Mouse (Mus musculus) megakaryocyte, adult 5-6 weeks (primary cell): ENCODE data around the gene Hecw2. TPM values are rescaled to one million over a fixed set of nuclear protein-coding genes. Genes with fewer than 3 reads are reported as not detected.

Experiments used
- ATAC-seq: 2 replicates; pipeline ENCODE4 v1.8.0; 2016; ENCODE audit warnings: mild to moderate bottlenecking, inconsistent platforms; ENCODE audit not compliant: poor library complexity, severe bottlenecking
- total RNA-seq, 2 experiments: library from RNA; stranded (forward) in 1 of 2; stranded (reverse) in 1 of 2; fragments of 153-499, 151-499 nt in 1 of 2; fragments of 221-1000, 200-1000 nt in 1 of 2; gene quantifications; 2 replicates each; pipeline versions ENCODE4 v1.2.3 to v1.2.4; 2015 to 2017

The Hecw2 gene
- total RNA-seq, 2 experiments from 2014 or later = 0.13 to 0.26 TPM

DNA sequence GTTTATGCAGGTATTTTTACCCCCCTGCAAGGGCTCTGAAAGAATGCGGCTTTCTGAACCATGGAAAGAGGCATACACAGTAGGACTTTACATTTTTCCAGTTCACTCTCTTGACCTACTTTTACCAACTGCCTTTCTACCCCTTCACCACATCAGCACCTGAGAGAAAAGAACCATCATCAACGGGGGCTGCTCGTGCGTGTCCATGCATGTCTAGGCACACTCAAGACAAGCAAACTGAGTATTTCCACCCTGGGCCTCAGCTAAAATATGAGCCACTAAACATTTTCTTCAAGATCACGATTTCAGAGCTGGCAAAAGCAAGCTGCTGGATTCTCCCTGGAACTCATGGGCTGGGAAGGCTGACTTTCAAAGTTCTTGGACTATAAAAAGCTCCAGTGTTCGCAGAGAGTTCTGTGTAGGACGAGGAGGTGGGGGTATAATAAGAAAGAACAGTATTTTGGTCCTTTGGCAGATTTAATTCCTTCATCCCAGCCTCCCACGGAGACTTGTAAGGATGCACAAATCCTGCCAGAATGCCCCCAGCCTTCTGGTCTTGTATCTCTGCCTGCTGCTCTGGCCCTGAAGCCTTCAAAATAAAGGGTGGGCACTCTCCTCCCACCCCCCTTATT is 76.5 kb downstream of the Hecw2 start:
- no peak for ATAC-seq

GRCm38 (mm10) chr1:54110920-54111605 is 83.9 kb downstream of the Hecw2 start:
- ATAC-seq = no peak

DNA sequence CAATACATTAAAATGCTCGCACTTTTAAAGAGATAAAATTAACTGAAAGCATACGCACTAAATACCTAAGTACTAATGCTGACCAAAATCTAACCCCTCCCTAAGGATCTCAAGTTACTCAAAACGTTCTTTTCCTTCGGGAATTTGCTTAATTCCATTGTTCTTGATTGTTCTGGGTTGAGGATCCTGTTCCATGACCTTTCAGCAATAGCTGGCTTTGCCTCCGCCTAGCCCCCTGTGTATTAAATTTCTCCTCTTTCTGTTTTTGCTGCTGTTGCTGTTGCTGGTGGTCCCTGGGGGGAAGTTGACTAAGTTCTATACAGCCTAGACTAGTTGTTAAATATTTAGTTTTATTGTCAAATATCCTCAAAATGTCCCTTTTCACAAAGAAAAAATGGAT is 85.7 kb downstream of the Hecw2 start:
- ATAC-seq = no peak

- ATAC-seq = no peak
Measured at GRCm38 (mm10) chr1:54106756-54107155, 88.2 kb downstream of the Hecw2 start.

- ATAC-seq = no peak
Measured at GRCm38 (mm10) chr1:54079708-54080107, 115.3 kb downstream of the Hecw2 start.

DNA sequence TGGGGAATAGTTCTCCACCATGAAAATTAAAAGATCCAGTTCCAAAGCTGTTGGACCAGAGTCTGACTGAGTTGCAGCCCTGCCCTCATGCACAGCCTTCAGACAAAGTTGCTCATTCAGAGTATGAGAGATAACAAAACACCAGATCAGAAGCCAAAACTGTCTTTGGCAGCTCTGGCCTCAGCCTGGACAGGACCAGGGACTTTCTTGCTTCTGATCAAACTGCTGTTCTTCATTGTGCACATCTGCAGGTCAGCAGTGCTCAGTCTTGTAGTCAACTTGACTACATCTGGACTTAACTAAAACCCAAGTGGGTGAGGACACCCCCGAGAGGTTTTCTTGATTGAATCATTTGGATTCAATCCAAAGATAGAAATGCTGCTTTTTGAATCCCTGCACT is 120.5 kb downstream of the Hecw2 start:
- ATAC-seq = no peak

GRCm38 (mm10) chr1:54070121-54070520 is 124.8 kb downstream of the Hecw2 start:
- ATAC-seq = no peak

- no peak for ATAC-seq
Measured at GRCm38 (mm10) chr1:54068248-54068647, 126.7 kb downstream of the Hecw2 start.

- no peak for ATAC-seq
Measured at GRCm38 (mm10) chr1:54065434-54065833, 129.5 kb downstream of the Hecw2 start.

GRCm38 (mm10) chr1:54061078-54061477 is 133.9 kb downstream of the Hecw2 start:
- no peak for ATAC-seq

DNA sequence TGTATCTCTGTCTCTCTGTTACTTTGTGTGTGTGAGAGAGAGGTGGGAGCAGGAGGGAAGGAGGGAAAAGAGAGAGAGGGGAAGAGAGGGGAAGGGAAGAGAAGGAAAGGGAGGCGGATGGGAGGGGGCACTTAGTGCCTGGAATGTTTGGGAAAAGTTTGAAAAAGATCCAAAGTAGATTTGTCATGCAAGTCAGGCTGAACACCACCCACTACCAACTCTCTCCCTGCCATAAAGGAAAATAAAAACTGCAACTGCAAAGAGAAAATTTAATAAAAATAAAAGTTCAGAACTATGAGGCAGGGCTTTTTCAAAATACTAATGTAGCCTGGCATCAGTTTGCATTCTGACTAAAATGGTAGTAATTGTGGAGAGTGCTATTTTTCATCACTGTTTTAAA is 135.2 kb downstream of the Hecw2 start:
- no peak for ATAC-seq

DNA sequence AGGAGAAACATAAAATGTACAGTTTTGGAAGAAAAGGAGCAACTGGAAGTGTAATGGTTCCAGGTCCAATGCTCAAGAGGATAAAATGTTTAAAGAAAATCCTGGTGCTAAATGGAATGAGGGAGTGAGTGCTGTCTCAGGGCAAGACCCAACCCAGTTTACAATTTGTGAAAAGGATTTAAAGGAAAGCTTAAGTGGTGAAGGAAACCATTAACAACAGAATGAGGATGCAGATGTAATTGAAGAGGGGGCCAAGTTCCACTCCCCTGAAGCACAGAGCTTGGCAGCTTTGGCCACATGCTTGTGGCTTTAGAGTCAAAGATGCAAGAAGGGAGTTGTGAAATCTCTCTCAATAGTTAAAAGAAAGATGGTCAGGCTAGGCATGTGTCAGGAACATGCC is 142.2 kb downstream of the Hecw2 start:
- no peak for ATAC-seq

GRCm38 (mm10) chr1:54046923-54047322 is 148.0 kb downstream of the Hecw2 start:
- ATAC-seq = no peak

DNA sequence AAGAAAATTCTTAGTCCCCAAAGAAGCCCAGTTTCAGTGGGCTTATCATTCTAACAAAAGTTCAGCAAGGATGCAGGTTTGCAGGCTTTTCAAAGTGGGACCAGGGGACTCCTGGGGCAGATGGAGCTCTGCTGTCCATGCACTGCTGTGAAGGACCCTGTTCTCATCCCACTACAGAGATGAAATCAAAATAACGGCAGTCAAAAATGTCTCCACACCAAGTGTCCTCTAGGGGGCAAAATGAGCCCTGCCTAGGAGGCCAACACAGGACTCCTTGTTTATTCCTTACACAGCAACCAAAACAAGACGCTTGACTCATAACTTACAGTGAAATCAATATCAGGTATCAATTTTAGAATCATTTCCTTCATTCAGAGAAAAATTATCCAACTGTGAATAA is 155.9 kb downstream of the Hecw2 start:
- no peak for ATAC-seq

DNA sequence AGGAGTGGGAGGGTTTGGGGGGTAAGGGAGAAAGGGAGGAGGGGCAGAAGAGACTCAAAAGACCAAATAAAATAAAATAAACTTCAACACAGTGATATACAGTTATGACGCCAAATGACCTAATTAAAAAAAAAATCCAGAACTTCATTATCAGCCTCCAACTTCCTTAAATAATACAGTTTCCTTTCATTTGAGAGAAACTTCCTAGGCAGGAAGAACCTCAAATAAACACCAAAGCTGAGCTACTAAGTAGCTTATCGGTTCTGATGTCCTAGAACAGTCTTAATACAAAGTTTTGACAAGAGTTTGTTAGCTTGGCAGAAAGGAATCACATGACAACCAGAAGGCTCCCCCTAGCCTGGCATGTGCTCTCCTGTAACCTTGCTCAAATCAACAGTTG is 177.3 kb downstream of the Hecw2 start:
- ATAC-seq = no peak

DNA sequence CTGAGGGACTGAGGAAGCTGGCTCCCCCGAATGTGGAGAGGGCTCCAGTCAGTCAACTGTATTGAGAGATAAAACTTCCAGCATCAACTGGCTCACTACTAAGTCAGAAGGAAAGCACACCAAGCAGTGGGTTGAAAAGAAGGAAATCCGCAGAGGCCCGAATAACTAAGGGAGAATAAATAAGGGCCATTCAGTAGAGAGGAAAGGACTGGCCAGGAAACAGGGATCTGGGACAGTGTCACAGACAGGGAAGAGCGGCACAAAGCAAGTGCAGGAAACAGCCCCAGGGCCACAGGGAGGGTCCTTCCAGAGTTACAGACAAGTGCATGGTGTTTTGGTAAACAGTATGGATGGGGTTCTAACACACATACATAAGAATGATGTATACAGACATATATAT is 179.2 kb downstream of the Hecw2 start:
- ATAC-seq = no peak

DNA sequence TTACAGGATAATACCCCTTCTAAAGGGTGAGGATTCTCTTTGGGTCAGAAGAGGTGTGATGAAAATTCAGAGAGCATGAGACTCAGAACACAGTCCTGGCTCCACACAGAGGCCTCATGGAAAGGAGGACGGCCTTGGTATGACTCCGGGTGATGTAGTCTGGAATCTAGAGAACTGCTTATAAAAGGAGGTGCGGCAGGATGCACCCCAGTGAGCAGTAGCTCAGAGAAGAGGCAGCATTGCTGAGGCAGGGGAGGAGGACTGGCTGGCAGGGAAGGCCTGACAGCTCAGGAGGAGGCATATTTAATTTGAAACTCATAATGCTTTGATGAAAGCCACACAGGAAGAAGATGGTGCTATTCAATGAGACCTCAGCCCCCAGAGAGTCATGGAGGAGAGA is 182.6 kb downstream of the Hecw2 start:
- no peak for ATAC-seq

GRCm38 (mm10) chr1:54009418-54010064 is 185.4 kb downstream of the Hecw2 start:
- no peak for ATAC-seq

GRCm38 (mm10) chr1:54005860-54006386 is 189.0 kb downstream of the Hecw2 start:
- ATAC-seq = no peak

- ATAC-seq = no peak
Measured at GRCm38 (mm10) chr1:54003288-54003687, 191.7 kb downstream of the Hecw2 start.

DNA sequence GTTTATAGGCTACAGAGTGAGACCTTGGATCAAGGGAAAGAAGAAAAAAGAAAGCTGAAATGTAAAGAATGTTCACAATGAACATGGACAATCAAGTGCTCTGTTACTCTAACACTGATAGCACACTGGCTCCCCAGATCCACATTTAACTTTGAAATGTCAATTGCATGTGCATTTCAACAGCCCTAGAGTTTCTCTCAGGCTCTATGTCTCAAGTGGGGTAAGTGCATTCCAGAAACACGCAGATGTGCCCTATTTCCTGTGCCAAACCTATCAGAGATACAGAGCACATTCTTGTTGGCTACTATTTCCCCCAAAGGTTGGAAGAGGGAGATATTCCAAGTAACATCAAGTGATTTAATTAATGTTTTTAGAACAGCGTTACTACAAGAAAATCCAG is 192.9 kb downstream of the Hecw2 start:
- ATAC-seq = no peak

- ATAC-seq = no peak
Measured at GRCm38 (mm10) chr1:53997239-53997638, 197.7 kb downstream of the Hecw2 start.
